Mouse (Mus musculus): ENCODE results near the gene Gm3033. TPM values are rescaled to one million over a fixed set of nuclear protein-coding genes. Genes with fewer than 3 reads are reported as not detected.
"Not testable (repeated sequence)": the region's sequence is repeated elsewhere in the genome, so short reads cannot be mapped to it uniquely, and the experiment has no call there.

Gm3033 gene
- polyA plus RNA-seq (2012; rRNA removed) = 0.07 and 0.25 TPM in 2 replicates

GRCm38 (mm10) chr14:3845945-3846344, at the start of gene Gm3033:
Gene Gm3033, plus strand, starts transcription at chr14:3846245.
- not testable (repeated sequence) for H3K36me3 ChIP-seq (ENCODE audit: control insufficient read depth, insufficient read depth, low read length); H3K27ac ChIP-seq (ENCODE audit: control insufficient read depth, insufficient read depth, low read depth, low read length); H3K4me1 ChIP-seq (ENCODE audit: control insufficient read depth, insufficient read depth, low read length); H3K4me3 ChIP-seq (ENCODE audit: control insufficient read depth, low read depth, low read length); H3K27me3 ChIP-seq (ENCODE audit: control insufficient read depth, insufficient read depth, low read length)

- not testable (repeated sequence) for H3K27ac ChIP-seq (ENCODE audit: control insufficient read depth, insufficient read depth, low read depth, low read length); H3K4me1 ChIP-seq (ENCODE audit: control insufficient read depth, insufficient read depth, low read length); H3K27me3 ChIP-seq (ENCODE audit: control insufficient read depth, insufficient read depth, low read length); H3K4me3 ChIP-seq (ENCODE audit: control insufficient read depth, low read depth, low read length); H3K36me3 ChIP-seq (ENCODE audit: control insufficient read depth, insufficient read depth, low read length)
Measured at GRCm38 (mm10) chr14:3809774-3810173, 36.3 kb upstream of the Gm3033 start, which contains the start of gene Gm3002. Gene Gm3002, plus strand, starts transcription at chr14:3810074.

- not testable (repeated sequence) for H3K27me3 ChIP-seq (ENCODE audit: control insufficient read depth, insufficient read depth, low read length); H3K4me1 ChIP-seq (ENCODE audit: control insufficient read depth, insufficient read depth, low read length); H3K36me3 ChIP-seq (ENCODE audit: control insufficient read depth, insufficient read depth, low read length); H3K4me3 ChIP-seq (ENCODE audit: control insufficient read depth, low read depth, low read length); H3K27ac ChIP-seq (ENCODE audit: control insufficient read depth, insufficient read depth, low read depth, low read length)
Measured at GRCm38 (mm10) chr14:3883872-3884271, 37.8 kb downstream of the Gm3033 start, which contains the start of gene Gm2916. Gene Gm2916, plus strand, starts transcription at chr14:3884172.

Other genes starting within 250 kb of the Gm3033 start
- gene Gm3012, start 211.7 kb upstream of the Gm3033 start, polyA plus RNA-seq (2012; rRNA removed) = 6.7 and 7.3 TPM in 2 replicates
- gene Gm3020, start 194.2 kb upstream of the Gm3033 start, polyA plus RNA-seq (2012; rRNA removed) = 0.57 and 0.65 TPM in 2 replicates
- not detected in 2 replicates for gene Gm3043, start 157.5 kb upstream of the Gm3033 start, polyA plus RNA-seq (2012; rRNA removed)
- 1.7 and 4.2 TPM in 2 replicates for gene Gm3002, start 36.2 kb upstream of the Gm3033 start, polyA plus RNA-seq (2012; rRNA removed)
- 9.5 and 12.9 TPM in 2 replicates for gene Gm2916, start 37.9 kb downstream of the Gm3033 start, polyA plus RNA-seq (2012; rRNA removed)
- 5.3 and 6.5 TPM in 2 replicates for gene Gm3029, start 85.5 kb downstream of the Gm3033 start, polyA plus RNA-seq (2012; rRNA removed)
- 1.8 and 2.6 TPM in 2 replicates for gene Gm3095, start 117.3 kb downstream of the Gm3033 start, polyA plus RNA-seq (2012; rRNA removed)
- 0.32 and 0.67 TPM in 2 replicates for gene Gm3099, start 152.1 kb downstream of the Gm3033 start, polyA plus RNA-seq (2012; rRNA removed)
- 1.6 and 2.6 TPM in 2 replicates for gene Gm5796, start 177.7 kb downstream of the Gm3033 start, polyA plus RNA-seq (2012; rRNA removed)
- 2.6 and 3.5 TPM in 2 replicates for gene Gm3115, start 237.9 kb downstream of the Gm3033 start, polyA plus RNA-seq (2012; rRNA removed)